Mouse (Mus musculus): ENCODE measurements around the gene Tmem198. TPM values are rescaled to one million over a fixed set of nuclear protein-coding genes. Genes with fewer than 3 reads are reported as not detected.

The Tmem198 gene
- polyA plus RNA-seq, 1 experiment from 2014 or later = 50.5 TPM

GRCm38 (mm10) chr1:75505956-75506831 lies 26.9 kb downstream of the Tmem198 start, which contains the start of gene Obsl1:
Gene Obsl1, minus strand, starts transcription at chr1:75506452.
- Histone ChIP-seq H3K9me3 (ENCODE audit: control insufficient read depth, low read length) (no peaks in the 10 kb centered on the region), H3K4me1 (ENCODE audit: control insufficient read depth, insufficient read depth, low read depth, low read length) (peaks cover 18% of the 10 kb centered on the region), H3K4me3 (ENCODE audit: low read length) (peak within 1 kb of the TSS; percentile 90), H3K27me3 (replicated peaks; ENCODE audit: control insufficient read depth, insufficient read depth, low read length) (no peaks in the 10 kb centered on the region), H3K9ac (ENCODE audit: low read depth, low read length) (peak within 1 kb of the TSS; percentile 87), H3K4me2 (ENCODE audit: low read length) (peak within 1 kb of the TSS; percentile 92), H3K36me3 (ENCODE audit: control insufficient read depth, insufficient read depth, low read length) (peaks cover 4% of the 10 kb centered on the region; the same call in 1 of the 2 replicates), H3K27ac (ENCODE audit: low read depth, low read length) (peak within 1 kb of the TSS; percentile 85)
- WGBS = under 1% methylated on average over 59 of the region's 65 CpGs
- peak; percentile 77 for ATAC-seq

GRCm38 (mm10) chr1:75507006-75507405 lies 27.7 kb downstream of the Tmem198 start, which contains the start of gene Inha:
Gene Inha, plus strand, starts transcription at chr1:75507077.
- no peaks in the 10 kb centered on the region for H3K27me3 ChIP-seq (replicated peaks; ENCODE audit: control insufficient read depth, insufficient read depth, low read length)
- 75% methylated on average over 10 of the region's 10 CpGs for WGBS
- peak within 1 kb of the TSS; percentile 92 for H3K4me2 ChIP-seq (ENCODE audit: low read length)
- no peak for ATAC-seq
- H3K27ac ChIP-seq (ENCODE audit: low read depth, low read length) = peak within 1 kb of the TSS; percentile 85
- no peaks in the 10 kb centered on the region for H3K9me3 ChIP-seq (ENCODE audit: control insufficient read depth, low read length)
- no peaks in the 10 kb centered on the region for H3K36me3 ChIP-seq (ENCODE audit: control insufficient read depth, insufficient read depth, low read length)
- peak within 1 kb of the TSS; percentile 87 for H3K9ac ChIP-seq (ENCODE audit: low read depth, low read length)
- H3K4me3 ChIP-seq (ENCODE audit: low read length) = peak within 1 kb of the TSS; percentile 90
- peaks cover 18% of the 10 kb centered on the region for H3K4me1 ChIP-seq (ENCODE audit: control insufficient read depth, insufficient read depth, low read depth, low read length)

GRCm38 (mm10) chr1:75509586-75509985 lies 30.3 kb downstream of the Tmem198 start:
- H3K36me3 ChIP-seq (ENCODE audit: control insufficient read depth, insufficient read depth, low read length) = no peaks in the 10 kb centered on the region
- no peak for ATAC-seq
- no peak overlapping the region for H3K4me2 ChIP-seq (ENCODE audit: low read length)
- no peaks in the 10 kb centered on the region for H3K27me3 ChIP-seq (replicated peaks; ENCODE audit: control insufficient read depth, insufficient read depth, low read length)
- H3K9ac ChIP-seq (ENCODE audit: low read depth, low read length) = no peak overlapping the region
- no peak overlapping the region for H3K27ac ChIP-seq (ENCODE audit: low read depth, low read length)
- H3K4me1 ChIP-seq (ENCODE audit: control insufficient read depth, insufficient read depth, low read depth, low read length) = peaks cover 15% of the 10 kb centered on the region
- no peaks in the 10 kb centered on the region for H3K9me3 ChIP-seq (ENCODE audit: control insufficient read depth, low read length)
- 46% methylated on average over 17 of the region's 20 CpGs for WGBS
- no peak overlapping the region for H3K4me3 ChIP-seq (ENCODE audit: low read length)

GRCm38 (mm10) chr1:75510154-75510553 lies 30.8 kb downstream of the Tmem198 start:
- Histone ChIP-seq H3K9ac (ENCODE audit: low read depth, low read length) (no peak overlapping the region), H3K4me3 (ENCODE audit: low read length) (no peak overlapping the region), H3K4me1 (ENCODE audit: control insufficient read depth, insufficient read depth, low read depth, low read length) (peaks cover 13% of the 10 kb centered on the region), H3K27ac (ENCODE audit: low read depth, low read length) (no peak overlapping the region), H3K4me2 (ENCODE audit: low read length) (no peak overlapping the region), H3K36me3 (ENCODE audit: control insufficient read depth, insufficient read depth, low read length) (no peaks in the 10 kb centered on the region), H3K27me3 (replicated peaks; ENCODE audit: control insufficient read depth, insufficient read depth, low read length) (no peaks in the 10 kb centered on the region), H3K9me3 (ENCODE audit: control insufficient read depth, low read length) (no peaks in the 10 kb centered on the region)
- 78% methylated on average over 5 of the region's 5 CpGs for WGBS
- no peak for ATAC-seq

GRCm38 (mm10) chr1:75511437-75512210 lies 32.3 kb downstream of the Tmem198 start:
- 55% methylated on average over 4 of the region's 4 CpGs for WGBS
- Histone ChIP-seq H3K36me3 (ENCODE audit: control insufficient read depth, insufficient read depth, low read length) (no peaks in the 10 kb centered on the region), H3K27me3 (replicated peaks; ENCODE audit: control insufficient read depth, insufficient read depth, low read length) (no peaks in the 10 kb centered on the region), H3K27ac (ENCODE audit: low read depth, low read length) (no peak overlapping the region), H3K4me2 (ENCODE audit: low read length) (no peak overlapping the region), H3K4me1 (ENCODE audit: control insufficient read depth, insufficient read depth, low read depth, low read length) (peaks cover 10% of the 10 kb centered on the region), H3K9me3 (ENCODE audit: control insufficient read depth, low read length) (no peaks in the 10 kb centered on the region), H3K4me3 (ENCODE audit: low read length) (no peak overlapping the region), H3K9ac (ENCODE audit: low read depth, low read length) (no peak overlapping the region)
- ATAC-seq = no peak

- Histone ChIP-seq H3K4me1 (ENCODE audit: control insufficient read depth, insufficient read depth, low read depth, low read length) (peaks cover 1% of the 10 kb centered on the region; the same call in 1 of the 2 replicates), H3K36me3 (ENCODE audit: control insufficient read depth, insufficient read depth, low read length) (no peaks in the 10 kb centered on the region), H3K27ac (ENCODE audit: low read depth, low read length) (no peak overlapping the region), H3K4me3 (ENCODE audit: low read length) (no peak overlapping the region), H3K9me3 (ENCODE audit: control insufficient read depth, low read length) (no peaks in the 10 kb centered on the region), H3K4me2 (ENCODE audit: low read length) (no peak overlapping the region), H3K9ac (ENCODE audit: low read depth, low read length) (no peak overlapping the region), H3K27me3 (replicated peaks; ENCODE audit: control insufficient read depth, insufficient read depth, low read length) (no peaks in the 10 kb centered on the region)
- ATAC-seq = no peak
- 95% methylated on average over 3 of the region's 3 CpGs for WGBS
Observed at GRCm38 (mm10) chr1:75512550-75512949, 33.2 kb downstream of the Tmem198 start.

- Histone ChIP-seq H3K9ac (ENCODE audit: low read depth, low read length) (no peak overlapping the region), H3K27me3 (replicated peaks; ENCODE audit: control insufficient read depth, insufficient read depth, low read length) (no peaks in the 10 kb centered on the region), H3K36me3 (ENCODE audit: control insufficient read depth, insufficient read depth, low read length) (no peaks in the 10 kb centered on the region), H3K4me2 (ENCODE audit: low read length) (no peak overlapping the region), H3K9me3 (ENCODE audit: control insufficient read depth, low read length) (no peaks in the 10 kb centered on the region), H3K27ac (ENCODE audit: low read depth, low read length) (no peak overlapping the region), H3K4me3 (ENCODE audit: low read length) (no peak overlapping the region), H3K4me1 (ENCODE audit: control insufficient read depth, insufficient read depth, low read depth, low read length) (peaks cover 3% of the 10 kb centered on the region; the same call in 1 of the 2 replicates)
- 85% methylated on average over 15 of the region's 15 CpGs for WGBS
- no peak for ATAC-seq
Observed at GRCm38 (mm10) chr1:75516703-75517380, 37.5 kb downstream of the Tmem198 start.

- Histone ChIP-seq H3K27ac (ENCODE audit: low read depth, low read length) (no peak overlapping the region), H3K4me1 (ENCODE audit: control insufficient read depth, insufficient read depth, low read depth, low read length) (peaks cover 8% of the 10 kb centered on the region), H3K27me3 (replicated peaks; ENCODE audit: control insufficient read depth, insufficient read depth, low read length) (no peaks in the 10 kb centered on the region), H3K36me3 (ENCODE audit: control insufficient read depth, insufficient read depth, low read length) (no peaks in the 10 kb centered on the region), H3K9me3 (ENCODE audit: control insufficient read depth, low read length) (no peaks in the 10 kb centered on the region), H3K9ac (ENCODE audit: low read depth, low read length) (no peak overlapping the region), H3K4me2 (ENCODE audit: low read length) (no peak overlapping the region), H3K4me3 (ENCODE audit: low read length) (no peak overlapping the region)
- WGBS = 87% methylated on average over 3 of the region's 4 CpGs
- no peak for ATAC-seq
Observed at GRCm38 (mm10) chr1:75517984-75518383, 38.7 kb downstream of the Tmem198 start.

All from hindbrain, embryonic 16.5 days (tissue).